Mouse (Mus musculus) cerebellum, adult 2 months (tissue): ENCODE data around the gene Slc15a4.

Experiments used
- CTCF ChIP-seq: fragments of 200-500 bp; IDR thresholded peaks from 2 replicates; pipeline ENCODE4 v1.5.1; 2011; ENCODE audit warnings: low read depth, mild to moderate bottlenecking, control low read depth, low read length, moderate library complexity, borderline replicate concordance; ENCODE audit not compliant: insufficient read depth
- POLR2A ChIP-seq: fragments of 200-500 bp; IDR thresholded peaks from 2 replicates; pipeline ENCODE4 v1.6.1; 2011; ENCODE audit warnings: low read length, control low read depth, borderline replicate concordance; ENCODE audit not compliant: insufficient read depth

GRCm38 (mm10) chr5:127638177-127638576, 5.5 kb upstream of the Slc15a4 start:
- TF ChIP-seq POLR2A (no peak), CTCF (no peak)
